Mouse (Mus musculus) neural tube, embryonic 11.5 days (tissue): ENCODE data around the gene Fzd7. TPM values are rescaled to one million over a fixed set of nuclear protein-coding genes. Genes with fewer than 3 reads are reported as not detected.

Source experiments
- ATAC-seq: fragments of 200-750 bp; cut with Nextera tagmentation; 2 replicates; pipeline ENCODE4 v1.8.0; 2017; ENCODE audit warnings: moderate number of reproducible peaks, mild to moderate bottlenecking, moderate TSS enrichment, moderate library complexity; ENCODE audit not compliant: insufficient read depth, low FRiP score, low TSS enrichment
- DNase-seq: peaks from one replicate; pipeline ENCODE4 v3.0.0-alpha.2; 2015; ENCODE audit warnings: low spot score
- H3K27ac ChIP-seq: fragments of 300-500 bp; sonication (generic); 2 replicates; pipeline ENCODE4 v1.5.1; 2014; ENCODE audit warnings: low read depth, mild to moderate bottlenecking, low read length
- H3K27me3 ChIP-seq: fragments of 300-500 bp; sonication (generic); 2 replicates; pipeline ENCODE4 v1.6.1; 2014; ENCODE audit warnings: mild to moderate bottlenecking, low read length, mixed read lengths; ENCODE audit not compliant: control insufficient read depth, insufficient read depth
- H3K36me3 ChIP-seq: fragments of 300-500 bp; sonication (generic); 2 replicates; pipeline ENCODE4 v1.6.1; 2014; ENCODE audit warnings: mild to moderate bottlenecking, low read length, moderate library complexity, mixed read lengths; ENCODE audit not compliant: control insufficient read depth, insufficient read depth
- H3K4me1 ChIP-seq: fragments of 300-500 bp; sonication (generic); 2 replicates; pipeline ENCODE4 v1.6.1; 2014; ENCODE audit warnings: low read length, mixed read lengths; ENCODE audit not compliant: control insufficient read depth, insufficient read depth
- H3K4me2 ChIP-seq: fragments of 300-500 bp; sonication (generic); 2 replicates; pipeline ENCODE4 v1.6.1; 2014; ENCODE audit warnings: low read depth, mild to moderate bottlenecking, moderate library complexity
- H3K4me3 ChIP-seq: fragments of 300-500 bp; sonication (generic); 2 replicates; pipeline ENCODE4 v1.5.1; 2014; ENCODE audit warnings: low read depth, low read length
- H3K9ac ChIP-seq: fragments of 300-500 bp; sonication (generic); 2 replicates; pipeline ENCODE4 v1.6.1; 2014; ENCODE audit warnings: mild to moderate bottlenecking, low read length
- H3K9me3 ChIP-seq: fragments of 300-500 bp; sonication (generic); 2 replicates; pipeline ENCODE4 v1.6.1; 2016; ENCODE audit warnings: low read length; ENCODE audit not compliant: control insufficient read depth
- WGBS: fragments of 180-500 bp; shearing (Covaris S2); extraction: QIAGEN DNeasy Blood & Tissue Kit; methylation state at CpG from one replicate; pipeline ENCODE4 v1.1.7; 2014; 5-methylcytosine and 5-hydroxymethylcytosine counted together
- polyA plus RNA-seq: library from polyadenylated mRNA; unstranded; fragments of >200 nt; fragmentation: Nextera tagmentation; extraction: Ambion mirVana; gene quantifications from 2 replicates; pipeline ENCODE4 v1.2.1, GENCODE M21; 2014

Gene Fzd7
- polyA plus RNA-seq, 1 experiment from 2014 or later = 16.9 TPM

DNA sequence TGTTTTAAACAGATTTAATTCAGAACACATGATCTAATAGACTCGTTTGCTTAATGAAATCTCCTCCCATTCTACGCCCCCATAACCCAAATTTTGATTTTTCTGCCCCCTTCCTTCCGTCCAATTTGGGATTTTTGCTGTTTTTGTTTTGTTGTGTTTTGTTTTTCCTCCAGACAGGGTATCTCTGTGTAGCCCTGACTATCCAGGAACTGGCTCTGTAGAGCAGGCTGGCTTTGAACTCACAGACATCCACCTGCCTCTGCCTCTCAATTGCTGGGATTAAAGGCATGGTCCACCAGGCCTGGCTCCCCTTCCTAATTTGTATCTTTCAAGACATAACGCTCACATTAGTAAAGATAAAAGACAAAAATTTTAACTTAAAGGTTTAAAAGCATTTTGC lies 3.6 kb downstream of the Fzd7 start:
- Histone ChIP-seq H3K27ac (peak overlapping the region; percentile 80; the same call in 1 of the 2 replicates), H3K27me3 (no peaks in the 10 kb centered on the region), H3K4me3 (peak overlapping the region; percentile 80), H3K9me3 (no peaks in the 10 kb centered on the region), H3K4me1 (peaks cover 17% of the 10 kb centered on the region), H3K36me3 (no peaks in the 10 kb centered on the region), H3K9ac (peak overlapping the region; percentile 77), H3K4me2 (peak overlapping the region; percentile 93)
- WGBS = 36% methylated on average over 4 of the region's 4 CpGs
- ATAC-seq = no peak
- no peak for DNase-seq

DNA sequence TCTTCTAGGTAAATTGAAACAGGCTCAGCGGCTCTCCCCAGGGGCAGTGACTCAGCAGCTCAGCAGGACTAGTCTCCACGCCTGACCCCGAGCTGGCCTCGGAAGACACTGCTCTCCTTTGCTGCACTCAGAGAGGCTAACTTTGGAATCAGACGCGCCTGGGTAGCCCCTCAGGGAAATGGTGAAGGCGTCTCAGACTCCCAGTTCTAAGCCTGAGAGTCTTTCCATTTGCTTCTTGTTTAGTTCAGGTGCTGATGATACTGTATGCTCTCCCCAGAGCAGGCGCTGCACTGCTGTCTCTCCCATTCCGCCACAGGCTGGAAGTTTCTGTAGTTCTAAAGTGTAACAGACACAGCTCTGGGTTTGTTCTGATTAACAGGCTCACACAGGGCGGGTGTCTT lies 5.4 kb downstream of the Fzd7 start:
- H3K9me3 ChIP-seq = no peaks in the 10 kb centered on the region
- peak overlapping the region; percentile 19; the same call in 1 of the 2 replicates for H3K9ac ChIP-seq
- no peaks in the 10 kb centered on the region for H3K27me3 ChIP-seq
- DNase-seq = peak; percentile 48
- no peaks in the 10 kb centered on the region for H3K36me3 ChIP-seq
- peak overlapping the region; percentile 15; the same call in 1 of the 2 replicates for H3K4me3 ChIP-seq
- WGBS = 4% methylated on average over 10 of the region's 10 CpGs
- peak overlapping the region; percentile 35 for H3K4me2 ChIP-seq
- H3K4me1 ChIP-seq = peaks cover 17% of the 10 kb centered on the region
- no peak overlapping the region for H3K27ac ChIP-seq
- no peak for ATAC-seq

DNA sequence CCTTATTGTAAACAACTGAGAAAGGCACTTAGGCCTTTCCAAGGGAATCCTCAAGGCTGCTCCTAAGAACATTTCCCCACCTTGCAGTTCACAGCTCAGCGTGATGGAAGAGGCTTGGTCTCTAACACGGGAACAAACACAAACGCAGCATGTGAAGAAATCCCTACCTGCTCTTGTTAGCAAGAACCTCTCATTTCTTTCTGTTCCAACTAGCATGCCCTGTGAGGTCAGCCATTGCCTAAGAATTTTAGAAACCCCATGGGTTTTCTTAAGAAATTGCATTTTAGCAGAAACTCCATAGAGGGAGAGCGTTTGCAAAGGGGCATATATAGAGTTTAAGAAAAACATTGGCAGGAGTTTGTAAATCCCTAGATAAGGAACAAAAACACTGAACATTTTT lies 6.3 kb downstream of the Fzd7 start:
- no peak overlapping the region for H3K9ac ChIP-seq
- WGBS = 56% methylated on average over 4 of the region's 4 CpGs
- H3K4me2 ChIP-seq = no peak overlapping the region
- no peaks in the 10 kb centered on the region for H3K27me3 ChIP-seq
- DNase-seq = no peak
- no peak overlapping the region for H3K27ac ChIP-seq
- H3K4me3 ChIP-seq = no peak overlapping the region
- H3K4me1 ChIP-seq = peaks cover 16% of the 10 kb centered on the region
- H3K9me3 ChIP-seq = no peaks in the 10 kb centered on the region
- H3K36me3 ChIP-seq = no peaks in the 10 kb centered on the region
- no peak for ATAC-seq

DNA sequence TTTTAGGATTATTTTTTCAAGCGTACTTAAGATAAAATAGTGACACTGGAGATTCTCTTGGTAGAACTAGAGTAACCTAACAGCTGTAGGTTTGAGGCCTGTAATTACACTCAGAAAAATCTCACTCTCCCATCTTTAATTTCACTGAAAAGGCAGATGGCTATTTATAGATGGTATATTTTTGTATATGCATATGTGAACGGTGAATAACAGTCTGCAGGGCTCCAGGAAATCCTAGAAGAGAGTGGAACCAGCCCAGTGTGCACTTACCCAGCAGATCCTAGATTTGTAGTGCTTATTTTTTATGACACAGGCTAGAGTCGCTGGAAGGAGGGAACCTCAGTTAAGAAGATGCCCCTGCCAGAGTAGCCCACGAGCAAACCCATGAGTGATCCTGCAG lies 6.8 kb downstream of the Fzd7 start:
- 66% methylated on average over 4 of the region's 4 CpGs for WGBS
- Histone ChIP-seq H3K9me3 (no peaks in the 10 kb centered on the region), H3K4me3 (no peak overlapping the region), H3K4me1 (peaks cover 14% of the 10 kb centered on the region), H3K27ac (no peak overlapping the region), H3K4me2 (no peak overlapping the region), H3K36me3 (no peaks in the 10 kb centered on the region), H3K9ac (no peak overlapping the region), H3K27me3 (no peaks in the 10 kb centered on the region)
- no peak for DNase-seq
- ATAC-seq = no peak

DNA sequence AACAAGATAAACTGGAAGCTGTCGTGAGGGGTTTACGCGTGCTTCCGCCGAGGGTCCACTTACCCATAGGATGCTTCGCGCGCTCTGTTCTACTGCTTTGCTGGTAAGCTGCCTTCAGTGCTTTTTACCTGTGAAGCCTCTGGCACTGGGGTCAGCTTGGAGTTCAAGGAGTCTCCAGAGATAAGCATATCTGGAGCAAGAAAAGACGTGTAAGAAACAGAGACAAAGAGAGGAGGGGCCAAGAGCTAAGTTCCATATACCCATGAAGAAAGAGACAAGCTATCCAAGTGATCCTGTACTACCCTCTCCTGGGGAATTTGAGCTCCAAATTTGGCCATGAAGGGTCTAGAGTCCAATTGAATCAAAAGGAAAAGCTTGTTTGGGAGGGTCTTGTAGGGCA lies 9.3 kb downstream of the Fzd7 start:
- ATAC-seq (no peak), DNase-seq (no peak)
- 85% methylated on average over 9 of the region's 9 CpGs for WGBS
- Histone ChIP-seq H3K9me3 (no peaks in the 10 kb centered on the region), H3K36me3 (no peaks in the 10 kb centered on the region), H3K4me2 (no peak overlapping the region), H3K27ac (no peak overlapping the region), H3K27me3 (no peaks in the 10 kb centered on the region), H3K9ac (no peak overlapping the region), H3K4me1 (peaks cover 10% of the 10 kb centered on the region), H3K4me3 (no peak overlapping the region)

DNA sequence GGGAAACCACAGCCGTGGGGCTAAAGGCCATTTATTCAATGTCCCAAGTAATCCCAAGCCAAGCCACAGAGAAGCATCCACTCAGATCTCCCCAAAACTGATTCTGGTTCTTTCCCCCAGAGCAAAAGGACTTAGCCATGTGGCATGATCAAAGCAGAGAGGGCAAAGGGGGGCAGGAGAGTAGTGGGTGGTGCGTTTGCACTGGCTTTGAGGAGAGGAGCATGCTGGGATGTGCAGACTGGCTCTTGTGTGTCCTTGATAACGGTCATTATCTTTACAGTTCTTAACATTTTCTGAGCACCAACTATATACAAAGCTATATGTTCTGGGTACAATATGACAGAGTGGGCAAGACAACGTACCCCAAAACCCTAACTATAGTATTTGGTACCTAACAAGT lies 10.2 kb downstream of the Fzd7 start:
- H3K4me1 ChIP-seq = peaks cover 7% of the 10 kb centered on the region
- ATAC-seq (no peak), DNase-seq (no peak)
- no peak overlapping the region for H3K4me3 ChIP-seq
- no peak overlapping the region for H3K4me2 ChIP-seq
- H3K27me3 ChIP-seq = no peaks in the 10 kb centered on the region
- H3K27ac ChIP-seq = no peak overlapping the region
- no peak overlapping the region for H3K9ac ChIP-seq
- H3K36me3 ChIP-seq = no peaks in the 10 kb centered on the region
- H3K9me3 ChIP-seq = no peaks in the 10 kb centered on the region
- WGBS = 60% methylated on average over 4 of the region's 4 CpGs

DNA sequence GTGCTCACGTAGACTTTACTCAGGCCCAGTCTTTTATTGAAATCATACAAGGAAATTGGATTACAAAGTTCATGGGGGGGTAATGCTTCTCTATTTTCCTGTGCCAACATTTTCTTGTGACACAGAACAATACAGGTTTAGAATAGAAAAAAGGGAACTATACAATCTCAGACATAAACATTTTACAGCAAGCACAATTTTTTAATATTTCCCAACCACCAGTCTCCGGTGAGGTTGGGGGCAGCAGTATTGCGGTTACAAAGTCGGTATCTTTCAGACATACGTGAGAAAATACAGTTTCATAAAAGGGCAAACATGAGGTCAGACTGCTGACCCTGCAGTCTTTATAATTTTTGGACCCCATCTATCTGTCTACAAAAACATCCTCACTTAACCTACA lies 13.7 kb downstream of the Fzd7 start:
- Histone ChIP-seq H3K4me2 (no peak overlapping the region), H3K9me3 (no peaks in the 10 kb centered on the region), H3K36me3 (no peaks in the 10 kb centered on the region), H3K27ac (no peak overlapping the region), H3K9ac (no peak overlapping the region), H3K27me3 (no peaks in the 10 kb centered on the region), H3K4me3 (no peak overlapping the region), H3K4me1 (no peaks in the 10 kb centered on the region)
- WGBS = 93% methylated on average over 5 of the region's 5 CpGs
- no peak for DNase-seq
- ATAC-seq = no peak

DNA sequence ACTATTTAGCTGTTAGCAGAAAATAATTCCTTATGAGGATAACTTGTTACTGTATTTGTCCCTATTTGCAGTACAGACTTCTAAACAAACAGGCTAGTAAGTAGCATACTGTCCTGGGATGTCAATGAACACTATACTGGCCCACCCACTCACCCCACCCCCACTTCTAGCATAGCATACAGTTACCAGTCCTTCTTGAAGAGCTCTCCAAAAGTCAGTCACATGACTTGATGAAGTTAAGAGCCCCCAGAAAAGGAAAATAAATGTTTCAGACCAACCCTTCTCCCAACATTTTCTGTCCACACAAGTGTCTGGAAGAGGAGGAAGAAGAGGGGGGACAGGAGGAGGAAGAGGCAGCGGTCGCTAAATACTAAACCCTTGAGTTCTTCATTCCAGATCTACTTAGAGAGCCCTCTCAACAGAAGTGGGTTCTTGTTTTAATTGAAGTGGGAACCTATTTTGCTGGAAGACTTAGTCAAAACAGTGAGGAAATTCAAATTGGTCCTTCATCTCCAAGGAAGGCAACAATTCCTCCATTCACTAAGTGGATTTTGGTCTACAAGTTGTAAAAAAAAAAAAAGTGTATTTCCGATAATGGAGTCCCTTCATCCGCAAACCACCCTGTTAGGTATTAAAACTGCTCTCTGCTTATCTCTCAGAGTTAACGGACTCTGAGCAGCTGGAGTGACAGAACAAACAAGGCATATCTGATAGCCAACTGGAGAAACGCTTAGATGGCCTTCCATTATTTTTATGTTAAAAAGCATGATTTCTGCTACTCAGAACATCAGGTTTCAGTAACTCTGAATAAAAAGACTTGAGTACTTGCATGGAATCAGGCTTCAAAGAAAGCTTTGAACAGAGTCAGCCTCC lies 15.8 kb downstream of the Fzd7 start:
- no peak overlapping the region for H3K9ac ChIP-seq
- H3K27me3 ChIP-seq = no peaks in the 10 kb centered on the region
- 90% methylated on average over 6 of the region's 6 CpGs for WGBS
- no peak overlapping the region for H3K4me2 ChIP-seq
- no peaks in the 10 kb centered on the region for H3K4me1 ChIP-seq
- no peak for ATAC-seq
- H3K36me3 ChIP-seq = no peaks in the 10 kb centered on the region
- H3K4me3 ChIP-seq = no peak overlapping the region
- H3K9me3 ChIP-seq = no peaks in the 10 kb centered on the region
- DNase-seq = no peak
- H3K27ac ChIP-seq = no peak overlapping the region

DNA sequence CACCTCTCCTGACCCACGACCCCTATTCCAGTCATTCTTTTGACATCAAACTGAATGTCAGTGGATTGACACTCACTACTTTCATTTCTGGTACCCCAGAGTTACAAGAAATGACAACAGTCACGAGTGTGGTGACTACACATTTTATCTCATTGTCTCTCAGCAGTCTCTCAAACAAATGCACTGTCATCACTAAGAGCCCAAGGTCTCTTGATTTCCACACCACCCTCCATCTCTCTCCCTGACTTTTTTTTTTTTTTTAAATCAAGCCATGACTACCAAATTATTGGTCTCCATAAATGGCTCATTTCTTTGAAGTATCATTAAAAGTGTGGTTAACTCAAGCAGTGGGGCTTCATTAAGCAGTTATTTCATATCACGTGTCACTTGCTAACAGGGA lies 17.1 kb downstream of the Fzd7 start:
- Histone ChIP-seq H3K4me1 (no peaks in the 10 kb centered on the region), H3K27ac (no peak overlapping the region), H3K27me3 (no peaks in the 10 kb centered on the region), H3K36me3 (no peaks in the 10 kb centered on the region), H3K9ac (no peak overlapping the region), H3K4me2 (no peak overlapping the region), H3K9me3 (no peaks in the 10 kb centered on the region), H3K4me3 (no peak overlapping the region)
- DNase-seq (no peak), ATAC-seq (no peak)
- 79% methylated on average over 3 of the region's 3 CpGs for WGBS
